Mouse (Mus musculus): Measurements from ENCODE around the gene Olfr155. TPM values are rescaled to one million over a fixed set of nuclear protein-coding genes. Genes with fewer than 3 reads are reported as not detected.

Olfr155 gene
- total RNA-seq, 2 experiments from 2014 or later: not detected

GRCm38 (mm10) chr4:43879566-43879965, 28.2 kb downstream of the Olfr155 start:
- intact Hi-C loops (cut with DNase I; ENCODE audit: low total_unique reads): no loop called here
- no peak for DNase-seq

- intact Hi-C loops (cut with DNase I; ENCODE audit: low total_unique reads): no loop called here
- DNase-seq: no peak
Measured at GRCm38 (mm10) chr4:43884196-43884595, 32.8 kb downstream of the Olfr155 start.

GRCm38 (mm10) chr4:43891247-43891646, 39.9 kb downstream of the Olfr155 start:
- intact Hi-C loops (cut with DNase I; ENCODE audit: low total_unique reads): no loop called here
- DNase-seq: no peak

- intact Hi-C loops (cut with DNase I; ENCODE audit: low total_unique reads): no loop called here
Measured at GRCm38 (mm10) chr4:43897209-43897608, 45.8 kb downstream of the Olfr155 start.

GRCm38 (mm10) chr4:43899197-43899596, 47.8 kb downstream of the Olfr155 start:
- intact Hi-C loops (cut with DNase I; ENCODE audit: low total_unique reads): no loop called here
- DNase-seq: no peak

More at GRCm38 (mm10) chr4:43897209-43897608, 45.8 kb downstream of the Olfr155 start:
- DNase-seq: no peak

GRCm38 (mm10) chr4:43903690-43904089, 52.3 kb downstream of the Olfr155 start:
- intact Hi-C loops (cut with DNase I; ENCODE audit: low total_unique reads): no loop called here
- no peak for DNase-seq

GRCm38 (mm10) chr4:43906443-43906842, 55.1 kb downstream of the Olfr155 start:
- intact Hi-C loops (cut with DNase I; ENCODE audit: low total_unique reads): no loop called here
- DNase-seq: peak; percentile 15

Other genes with a start within 250 kb of the Olfr155 start
- 10 to 100 TPM; 29.5 to 31.4 TPM for gene Npr2, start 219.6 kb upstream of the Olfr155 start, total RNA-seq (2021)
- gene Spag8, start 198.0 kb upstream of the Olfr155 start, total RNA-seq (2021): not detected
- 10 to 100 TPM; 48.5 to 53.8 TPM for gene Hint2, start 195.1 kb upstream of the Olfr155 start, total RNA-seq (2021)
- 1 to 10 TPM; 8.2 to 9.7 TPM for gene Tmem8b, start 182.6 kb upstream of the Olfr155 start, total RNA-seq (2021)
- gene Fam221b, start 182.4 kb upstream of the Olfr155 start, total RNA-seq (2021): under 1 TPM; 0.16 to 0.20 TPM
- not detected for gene Olfr70, start 150.8 kb upstream of the Olfr155 start, total RNA-seq (2021)
- not detected for gene Olfr71, start 141.3 kb upstream of the Olfr155 start, total RNA-seq (2021)
- gene Hrct1, start 124.4 kb upstream of the Olfr155 start, total RNA-seq (2021): 1 to 10 TPM; 1.9 to 2.7 TPM
- 1 to 10 TPM; 1.1 to 2.2 TPM for gene Spaar, start 121.5 kb upstream of the Olfr155 start, total RNA-seq (2021)
- gene Olfr159, start 80.6 kb upstream of the Olfr155 start, total RNA-seq (2021): not detected
- gene Olfr156, start 27.7 kb upstream of the Olfr155 start, total RNA-seq (2021): not detected
- not detected for gene Olfr157, start 11.4 kb upstream of the Olfr155 start, total RNA-seq (2021)
- 10 to 100 TPM in 1 of 2 experiments, 1 to 10 TPM in 1; 8.6 to 11.1 TPM for gene Reck, start 24.0 kb downstream of the Olfr155 start, total RNA-seq (2021)
- 10 to 100 TPM in 1 of 2 experiments, 1 to 10 TPM in 1; 6.8 to 10.2 TPM for gene Glipr2, start 105.8 kb downstream of the Olfr155 start, total RNA-seq (2021)
- under 1 TPM in 1 of 2 experiments, not detected in 1; 0.14 TPM for gene Ccin, start 131.9 kb downstream of the Olfr155 start, total RNA-seq (2021)
- 10 to 100 TPM; 65.7 to 75.0 TPM for gene Clta, start 152.9 kb downstream of the Olfr155 start, total RNA-seq (2021)
- 10 to 100 TPM; 12.4 to 13.0 TPM for gene Gne, start 232.6 kb downstream of the Olfr155 start, total RNA-seq (2021)

Measured in gastrocnemius, postnatal 14 days (tissue).